ENCODE assay signal across 10 mouse cellular contexts in genomic region chr19:45737208-45737845, GRCm38 (mm10). TPM values are rescaled to one million over a fixed set of nuclear protein-coding genes. Genes with fewer than 3 reads are reported as not detected.
A peak's percentile ranks its signal among the peaks of the same experiment; 100 is the strongest.
DNase-seq lines count a peak whose midpoint lies in the region; ATAC-seq and TF ChIP-seq lines count a peak whose summit lies in the region.
"Had no signal": no experiment of that assay in that cellular context is flagged by ENCODE, and none has a peak within 500 bp of the region (broad histone marks: within the 10 kb centered on the region; RNA-seq: fewer than 3 reads in every experiment).

No protein-coding gene starts in this region.

- no peak for DNase-seq in heart, adult 2 months
- no peak for DNase-seq in heart, adult 18-20 months
- DNase-seq in liver, postnatal 0 days = no peak
- no peak for DNase-seq in adrenal gland, postnatal 25 days
- no peak for DNase-seq in adrenal gland, postnatal 10 days
- DNase-seq in right cerebral cortex, adult 18-20 months = no peak

- H3K79me2 ChIP-seq in heart, adult 2 months (replicated peaks; ENCODE audit: control insufficient read depth, insufficient read depth, low read length) = no peaks in the 10 kb centered on the region

- no peak for ATAC-seq in forebrain, embryonic 15.5 days (replicated peaks)
- no peak; the same call in 1 of the 2 replicates for ATAC-seq in liver, postnatal 0 days

- TF ChIP-seq POLR2A in heart, adult 2 months (IDR thresholded peaks at IDR 0.05; ENCODE audit: insufficient read depth, low read depth, low read length) = no peak

- no peak for TF ChIP-seq CTCF in heart, adult 2 months (IDR thresholded peaks at IDR 0.05)
- no peak for TF ChIP-seq CTCF in E14TG2a.4 (conservative IDR thresholded peaks at IDR 0.05; ENCODE audit: low read length)
- no peak for TF ChIP-seq CTCF in liver, postnatal 0 days (IDR thresholded peaks at IDR 0.05; ENCODE audit: low read depth)

- H3K4me2 ChIP-seq in forebrain, embryonic 15.5 days (replicated peaks) = peak overlapping the region; percentile 60
- H3K4me2 ChIP-seq in liver, postnatal 0 days (ENCODE audit: low read depth, low read length) = peak overlapping the region; percentile 32; the same call in 1 of the 2 replicates

- H3K9ac ChIP-seq in heart, adult 2 months (ENCODE audit: low read depth, low read length) = peak overlapping the region; percentile 45; the same call in 1 of the 2 replicates
- H3K9ac ChIP-seq in forebrain, embryonic 15.5 days (replicated peaks) = no peak overlapping the region; the same call in 1 of the 2 replicates
- H3K9ac ChIP-seq in liver, postnatal 0 days (replicated peaks) = 0 out of 2 replicates have a peak overlapping the region, but pooled peaks have one; percentile 11
- H3K9ac ChIP-seq: liver, embryonic 14.5 days had no signal

- peaks cover 1% of the 10 kb centered on the region; the same call in 1 of the 2 replicates for H3K4me1 ChIP-seq in heart, adult 2 months (ENCODE audit: control insufficient read depth, insufficient read depth, low read length)
- peaks cover 42% of the 10 kb centered on the region for H3K4me1 ChIP-seq in E14TG2a.4 (replicated peaks; ENCODE audit: low read depth, low read length)
- H3K4me1 ChIP-seq in forebrain, embryonic 15.5 days = peaks cover 21% of the 10 kb centered on the region
- H3K4me1 ChIP-seq in liver, postnatal 0 days (ENCODE audit: insufficient read depth) = peaks cover 7% of the 10 kb centered on the region

- no peak overlapping the region for H3K4me3 ChIP-seq in heart, adult 2 months
- peak overlapping the region; percentile 64 for H3K4me3 ChIP-seq in E14TG2a.4 (replicated peaks; ENCODE audit: low read length)
- H3K4me3 ChIP-seq in forebrain, embryonic 15.5 days = peak overlapping the region; percentile 35
- H3K4me3 ChIP-seq in liver, postnatal 0 days (ENCODE audit: low read depth, low read length) = no peak overlapping the region

- no peak overlapping the region for H3K27ac ChIP-seq in heart, adult 2 months
- H3K27ac ChIP-seq in forebrain, embryonic 15.5 days (replicated peaks) = no peak overlapping the region
- H3K27ac ChIP-seq in liver, postnatal 0 days (ENCODE audit: low read depth) = no peak overlapping the region
- H3K27ac ChIP-seq: liver, embryonic 14.5 days had no signal

- intact Hi-C loops in heart, adult 2 months (cut with DNase I) = no loop called here

- no peaks in the 10 kb centered on the region for H3K36me3 ChIP-seq in heart, adult 2 months (ENCODE audit: control insufficient read depth, insufficient read depth, low read length)
- H3K36me3 ChIP-seq in E14TG2a.4 (ENCODE audit: insufficient read depth, low read length) = no peaks in the 10 kb centered on the region
- H3K36me3 ChIP-seq in forebrain, embryonic 15.5 days = no peaks in the 10 kb centered on the region
- no peaks in the 10 kb centered on the region for H3K36me3 ChIP-seq in liver, postnatal 0 days (replicated peaks; ENCODE audit: insufficient read depth, low read length)

- TF ChIP-seq EP300 in heart, adult 2 months (IDR thresholded peaks at IDR 0.05; ENCODE audit: insufficient read depth, low read depth, low read length) = no peak
- no peak for TF ChIP-seq EP300 in liver, postnatal 0 days (IDR thresholded peaks at IDR 0.05; ENCODE audit: low read depth)

- peaks cover 14% of the 10 kb centered on the region for H3K27me3 ChIP-seq in heart, adult 2 months (ENCODE audit: control insufficient read depth, insufficient read depth, low read length)
- peaks cover 99% of the 10 kb centered on the region for H3K27me3 ChIP-seq in E14TG2a.4 (ENCODE audit: insufficient read depth, low read length)
- peaks cover 93% of the 10 kb centered on the region for H3K27me3 ChIP-seq in forebrain, embryonic 15.5 days
- H3K27me3 ChIP-seq in liver, postnatal 0 days (ENCODE audit: insufficient read depth, low read length) = peaks cover 92% of the 10 kb centered on the region

- H3K9me3 ChIP-seq in E14TG2a.4 (ENCODE audit: low read length) = no peaks in the 10 kb centered on the region
- H3K9me3 ChIP-seq in forebrain, embryonic 15.5 days = no peaks in the 10 kb centered on the region
- no peaks in the 10 kb centered on the region for H3K9me3 ChIP-seq in liver, postnatal 0 days (ENCODE audit: low read length)

- WGBS in heart, adult 2 months = 26% methylated on average over 23 of the region's 23 CpGs
- 8% methylated on average over 23 of the region's 23 CpGs for WGBS in forebrain, embryonic 15.5 days
- WGBS in liver, postnatal 0 days (ENCODE audit: insufficient replicate concordance) = 27% methylated on average over 21 of the region's 23 CpGs

RNA-seq across cellular contexts. Expression of gene Fgf8, which starts 5.4 kb away (rescaled TPM):
- not detected for total RNA-seq in heart, adult 2 months (2021)
- not detected in 2 replicates for polyA plus RNA-seq in heart, adult 2 months (2012; rRNA removed)
- total RNA-seq in heart, adult 18-20 months (2021) = not detected
- polyA plus RNA-seq in forebrain, embryonic 15.5 days (2015; fragmentation: Nextera tagmentation; extraction: Ambion mirVana) = 0.23 and 0.90 TPM in 2 replicates
- polyA plus RNA-seq in liver, postnatal 0 days (2015; fragmentation: Nextera tagmentation; extraction: Ambion mirVana) = not detected in 2 replicates
- not detected in 2 replicates for total RNA-seq in adrenal gland, postnatal 25 days (2021)
- total RNA-seq in adrenal gland, postnatal 10 days (2021) = not detected
- polyA plus RNA-seq: C2C12 had no signal

RNA-seq across cellular contexts. Expression of gene Npm3, which starts 12.1 kb away (rescaled TPM):
- total RNA-seq in heart, adult 2 months (2021) = 10 to 100 TPM; 15.6 to 15.7 TPM
- 25.2 and 28.0 TPM in 2 replicates for polyA plus RNA-seq in heart, adult 2 months (2012; rRNA removed)
- 10 to 100 TPM; 17.5 to 18.3 TPM for total RNA-seq in heart, adult 18-20 months (2021)
- 9.5 and 9.7 TPM in 2 replicates for polyA plus RNA-seq in forebrain, embryonic 15.5 days (2015; fragmentation: Nextera tagmentation; extraction: Ambion mirVana)
- 6.3 and 6.5 TPM in 2 replicates for polyA plus RNA-seq in liver, postnatal 0 days (2015; fragmentation: Nextera tagmentation; extraction: Ambion mirVana)
- total RNA-seq in adrenal gland, postnatal 25 days (2021) = 29.0 and 34.7 TPM in 2 replicates
- total RNA-seq in adrenal gland, postnatal 10 days (2021) = 10 to 100 TPM; 29.0 to 31.5 TPM

RNA-seq across cellular contexts. Expression of gene Mgea5, which starts 46.3 kb away (rescaled TPM):
- total RNA-seq in heart, adult 2 months (2021) = 10 to 100 TPM; 70.8 to 81.9 TPM
- 22.4 and 49.3 TPM in 2 replicates for polyA plus RNA-seq in heart, adult 2 months (2012; rRNA removed)
- total RNA-seq in heart, adult 18-20 months (2021) = 10 to 100 TPM; 72.5 to 76.3 TPM
- 93.6 and 94.5 TPM in 2 replicates for polyA plus RNA-seq in forebrain, embryonic 15.5 days (2015; fragmentation: Nextera tagmentation; extraction: Ambion mirVana)
- 10.3 and 10.8 TPM in 2 replicates for polyA plus RNA-seq in liver, postnatal 0 days (2015; fragmentation: Nextera tagmentation; extraction: Ambion mirVana)
- 84.7 and 93.9 TPM in 2 replicates for total RNA-seq in adrenal gland, postnatal 25 days (2021)
- total RNA-seq in adrenal gland, postnatal 10 days (2021) = 10 to 100 TPM; 54.7 to 69.3 TPM

Comparison
In these comparisons a context has a peak if more than half of its experiments do, and no peak if none do; other contexts are left out.
1. H3K4me3 ChIP-seq: peak in E14TG2a.4 (single experiment) and forebrain, embryonic 15.5 days (single experiment); none in heart, adult 2 months (single experiment) and liver, postnatal 0 days (single experiment).